Mouse (Mus musculus): ENCODE measurements around the gene Clic5.

DNA sequence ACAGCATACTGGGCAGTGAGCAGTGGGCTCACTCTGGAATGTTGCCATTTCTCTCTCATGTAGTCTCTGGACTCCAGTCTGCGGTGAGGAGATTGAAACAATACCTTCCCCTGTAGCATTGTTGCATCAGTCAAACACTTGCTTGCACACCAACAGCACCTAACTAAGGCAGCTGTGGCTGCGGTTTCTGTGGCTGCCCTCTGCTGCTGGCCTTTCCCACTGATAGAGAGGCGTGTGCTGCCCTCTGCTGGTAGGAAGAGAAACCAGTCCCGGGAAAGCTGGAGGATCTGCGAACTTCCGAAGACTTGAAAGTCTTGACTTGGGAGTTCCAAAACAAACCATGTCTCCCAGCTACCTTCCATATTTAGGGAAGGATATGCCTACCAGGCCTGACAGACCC is 68.2 kb downstream of the Clic5 start:
- TF ChIP-seq CTCF (IDR thresholded peaks at IDR 0.05; ENCODE audit: control insufficient read depth, insufficient read depth, insufficient replicate concordance, low read depth, low read length) (peak; percentile 87; the same call in 1 of the 2 replicates), POLR2A (IDR thresholded peaks at IDR 0.05; ENCODE audit: control insufficient read depth, low read depth, low read length) (no peak)

All from testis, adult 2 months (tissue).